Mouse (Mus musculus) central nervous system, embryonic 11.5 days (tissue): ENCODE results near the gene Smpdl3b. TPM values are rescaled to one million over a fixed set of nuclear protein-coding genes. Genes with fewer than 3 reads are reported as not detected.

ENCODE experiments used
- polyA plus RNA-seq: library from polyadenylated mRNA; depleted of rRNA; stranded (reverse); fragments of >200 nt; gene quantifications from 2 replicates; pipeline ENCODE4 v1.2.3, GENCODE M21; 2012; rRNA removed

Gene Smpdl3b
- 1.7 and 3.3 TPM in 2 replicates for polyA plus RNA-seq

DNA sequence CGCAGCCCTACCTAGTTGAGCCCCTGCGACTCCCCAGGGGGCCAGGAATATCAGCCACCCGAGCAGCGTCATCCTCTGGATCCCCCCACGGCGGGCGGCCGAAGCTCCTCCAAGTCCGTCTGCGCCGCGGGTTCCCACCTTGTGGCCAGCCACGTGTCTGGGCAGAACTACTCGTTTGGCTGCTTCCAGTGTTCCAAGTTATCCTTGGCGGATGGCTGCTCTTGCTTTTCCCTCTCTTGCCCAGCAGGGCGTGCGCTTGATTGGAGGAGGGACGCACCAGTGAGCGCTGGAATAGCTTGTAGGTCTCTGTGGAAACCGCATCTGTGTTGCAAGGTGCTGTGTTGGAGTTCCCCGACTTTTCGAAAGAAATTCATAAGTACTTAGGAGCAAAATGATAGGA is at the start of gene Smpdl3b:
TSS of gene Smpdl3b (minus strand) at position 279 of the 400 bp plus-strand sequence.

DNA sequence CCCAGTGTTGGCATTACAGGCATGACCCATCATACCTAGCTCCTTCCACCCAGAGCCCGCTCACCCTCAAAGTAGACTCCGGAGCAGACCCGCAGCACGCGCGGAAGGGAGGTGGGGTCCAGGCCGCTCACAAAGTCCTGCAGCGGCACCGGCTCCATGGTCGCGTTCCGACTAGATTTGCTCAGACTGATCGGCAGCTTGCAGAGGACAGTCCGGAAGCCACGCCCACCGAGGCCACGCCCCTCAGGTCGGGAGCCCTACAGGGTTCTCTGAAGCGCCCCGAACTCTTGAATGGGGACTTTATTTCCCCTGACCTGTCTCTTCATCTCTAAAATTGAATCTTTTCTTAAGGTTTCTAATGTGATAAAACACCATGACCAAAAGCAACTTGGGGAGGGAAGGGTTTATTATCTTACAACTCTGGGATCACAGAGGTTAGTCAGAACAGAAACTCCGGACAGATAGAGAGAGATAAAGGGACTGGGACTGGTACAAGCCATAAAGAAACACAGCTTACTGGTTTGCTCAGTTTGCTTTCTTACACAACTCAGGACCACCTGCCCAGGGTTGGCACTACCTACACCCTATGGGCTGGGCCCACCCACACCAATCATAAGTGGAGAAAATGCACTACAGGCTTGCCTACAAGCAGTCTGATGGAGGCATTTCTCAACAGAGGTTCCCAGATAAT is 39.3 kb upstream of the Smpdl3b start, which contains the start of gene Themis2:
TSS of gene Themis2 (minus strand) at position 192 of the 691 bp plus-strand sequence.

GRCm38 (mm10) chr4:132767914-132768876 is 11.1 kb upstream of the Smpdl3b start, which contains the start of gene Rpa2:
Rpa2 (plus strand) TSS chr4:132768332.

GRCm38 (mm10) chr4:132732148-132732684 is 24.8 kb downstream of the Smpdl3b start, which contains the start of gene Xkr8:
Xkr8 (minus strand) TSS chr4:132732546.

Other genes starting within 250 kb of the Smpdl3b start
- 4.8 and 6.0 TPM in 2 replicates for gene Sesn2, start 246.8 kb downstream of the Smpdl3b start, polyA plus RNA-seq
- gene Atpif1, start 223.6 kb downstream of the Smpdl3b start, polyA plus RNA-seq, result 848 and 1,778 TPM in 2 replicates
- 177 and 456 TPM in 2 replicates for gene Dnajc8, start 221.7 kb downstream of the Smpdl3b start, polyA plus RNA-seq
- 0.53 and 0.55 TPM in 2 replicates for gene Ptafr, start 193.2 kb downstream of the Smpdl3b start, polyA plus RNA-seq
- 40.7 and 41.9 TPM in 2 replicates for gene Eya3, start 118.3 kb downstream of the Smpdl3b start, polyA plus RNA-seq
- 3.9 and 6.2 TPM in 2 replicates for gene Xkr8, start 24.7 kb downstream of the Smpdl3b start, polyA plus RNA-seq
- gene Rpa2, start 11.1 kb upstream of the Smpdl3b start, polyA plus RNA-seq, result 93.8 and 98.4 TPM in 2 replicates
- gene Themis2, start 39.1 kb upstream of the Smpdl3b start, polyA plus RNA-seq, result 0.88 TPM in 2 replicates
- gene Ppp1r8, start 85.9 kb upstream of the Smpdl3b start, polyA plus RNA-seq, result 120 and 148 TPM in 2 replicates
- gene Stx12, start 127.3 kb upstream of the Smpdl3b start, polyA plus RNA-seq, result 67.5 and 69.8 TPM in 2 replicates
- 17.6 and 18.6 TPM in 2 replicates for gene Fam76a, start 165.3 kb upstream of the Smpdl3b start, polyA plus RNA-seq
- gene Fgr, start 216.8 kb upstream of the Smpdl3b start, polyA plus RNA-seq, result 0.12 and 0.22 TPM in 2 replicates